ENCODE assay signal across 8 mouse cellular contexts in genomic region chr7:132213460-132213859, GRCm38 (mm10). TPM values are rescaled to one million over a fixed set of nuclear protein-coding genes. Genes with fewer than 3 reads are reported as not detected.
DNase-seq lines count a peak whose midpoint lies in the region; ATAC-seq and TF ChIP-seq lines count a peak whose summit lies in the region.

No protein-coding gene starts in this region.

- no peak overlapping the region for H3K9ac ChIP-seq in intestine, postnatal 0 days (ENCODE audit: low read depth, low read length)
- H3K9ac ChIP-seq in liver, adult 2 months (ENCODE audit: low read depth, low read length): no peak overlapping the region

- TF ChIP-seq CTCF in intestine, postnatal 0 days (IDR thresholded peaks at IDR 0.05; ENCODE audit: low read depth): peak; percentile 93
- TF ChIP-seq CTCF in liver, adult 2 months (IDR thresholded peaks at IDR 0.05; ENCODE audit: low read depth, low read length): peak; percentile 91

- H3K4me2 ChIP-seq in intestine, postnatal 0 days (replicated peaks; ENCODE audit: low read depth): no peak overlapping the region

- H3K27ac ChIP-seq in intestine, postnatal 0 days (ENCODE audit: low read depth, low read length): no peak overlapping the region
- no peak overlapping the region for H3K27ac ChIP-seq in liver, adult 2 months (replicated peaks; ENCODE audit: insufficient read depth, low read depth, low read length)

- ATAC-seq in intestine, postnatal 0 days: no peak

- no peaks in the 10 kb centered on the region for H3K4me1 ChIP-seq in intestine, postnatal 0 days (replicated peaks; ENCODE audit: control insufficient read depth, insufficient read depth, low read length)
- H3K4me1 ChIP-seq in liver, adult 2 months (ENCODE audit: control insufficient read depth, insufficient read depth, low read length): no peaks in the 10 kb centered on the region

- DNase-seq in 3T3-L1 (ENCODE audit: low read depth, low spot score) (peak; percentile 62), ES-CJ7 (ENCODE audit: low read depth, low spot score) (peak; percentile 46)
- peak; percentile 73 to 86 for DNase-seq in cerebellum, adult 18-20 months
- DNase-seq in frontal cortex, adult 2 months (ENCODE audit: extremely low spot score in 1 of 2, low spot score in 1 of 2): peak; percentile 62 to 91
- no peak for DNase-seq in liver, adult 2 months (ENCODE audit: extremely low read depth, low read depth, low spot score)
- DNase-seq in right cerebral cortex, adult 18-20 months: peak; percentile 80
- DNase-seq in spleen, adult 12 weeks (ENCODE audit: low spot score): no peak

- no peaks in the 10 kb centered on the region for H3K79me2 ChIP-seq in liver, adult 2 months (ENCODE audit: control insufficient read depth, insufficient read depth, low read length)

- H3K9me3 ChIP-seq in intestine, postnatal 0 days (ENCODE audit: control insufficient read depth): no peaks in the 10 kb centered on the region

- H3K27me3 ChIP-seq in intestine, postnatal 0 days (replicated peaks; ENCODE audit: control insufficient read depth, insufficient read depth, low read length): no peaks in the 10 kb centered on the region
- H3K27me3 ChIP-seq in liver, adult 2 months (ENCODE audit: control insufficient read depth, insufficient read depth, low read length): no peaks in the 10 kb centered on the region

- WGBS in intestine, postnatal 0 days: 6% methylated on average over 8 of the region's 8 CpGs
- WGBS in liver, adult 2 months: 3% methylated on average over 8 of the region's 8 CpGs

- no peak for TF ChIP-seq POLR2A in liver, adult 2 months (IDR thresholded peaks at IDR 0.05; ENCODE audit: extremely low read depth, insufficient read depth, low read length)

- H3K4me3 ChIP-seq in intestine, postnatal 0 days (ENCODE audit: low read depth, low read length): no peak overlapping the region
- no peak overlapping the region for H3K4me3 ChIP-seq in liver, adult 2 months (ENCODE audit: insufficient read depth, low read depth, low read length)

- no peaks in the 10 kb centered on the region for H3K36me3 ChIP-seq in intestine, postnatal 0 days (ENCODE audit: control insufficient read depth, insufficient read depth)
- no peaks in the 10 kb centered on the region for H3K36me3 ChIP-seq in liver, adult 2 months (ENCODE audit: control insufficient read depth, insufficient read depth, low read length)

RNA-seq across cellular contexts. Expression of gene Cpxm2, which starts 58.9 kb away (rescaled TPM):
- polyA plus RNA-seq in frontal cortex, adult 2 months (2012; rRNA removed): 2.2 and 2.5 TPM in 2 replicates
- polyA plus RNA-seq in intestine, postnatal 0 days (2015; fragmentation: Nextera tagmentation; extraction: Ambion mirVana): 0.74 and 0.81 TPM in 2 replicates
- total RNA-seq in liver, adult 2 months (2014; rRNA removed): 0.27 and 0.74 TPM in 2 replicates
- 0.21 and 0.27 TPM in 2 replicates for polyA plus RNA-seq in liver, adult 2 months (2012; rRNA removed)

Comparison
In these comparisons a context has a peak if more than half of its experiments do, and no peak if none do; other contexts are left out.
1. DNase-seq: peak in 3T3-L1 (single experiment), ES-CJ7 (single experiment), cerebellum, adult 18-20 months (2 of 2), frontal cortex, adult 2 months (2 of 2) and right cerebral cortex, adult 18-20 months (single experiment); none in liver, adult 2 months (single experiment) and spleen, adult 12 weeks (single experiment).